Mouse (Mus musculus): Measurements from ENCODE around the gene Akna. TPM values are rescaled to one million over a fixed set of nuclear protein-coding genes. Genes with fewer than 3 reads are reported as not detected.
A peak's percentile ranks its signal among the peaks of the same experiment; 100 is the strongest.

Akna gene
- polyA plus RNA-seq, 1 experiment, result 5.6 TPM

DNA sequence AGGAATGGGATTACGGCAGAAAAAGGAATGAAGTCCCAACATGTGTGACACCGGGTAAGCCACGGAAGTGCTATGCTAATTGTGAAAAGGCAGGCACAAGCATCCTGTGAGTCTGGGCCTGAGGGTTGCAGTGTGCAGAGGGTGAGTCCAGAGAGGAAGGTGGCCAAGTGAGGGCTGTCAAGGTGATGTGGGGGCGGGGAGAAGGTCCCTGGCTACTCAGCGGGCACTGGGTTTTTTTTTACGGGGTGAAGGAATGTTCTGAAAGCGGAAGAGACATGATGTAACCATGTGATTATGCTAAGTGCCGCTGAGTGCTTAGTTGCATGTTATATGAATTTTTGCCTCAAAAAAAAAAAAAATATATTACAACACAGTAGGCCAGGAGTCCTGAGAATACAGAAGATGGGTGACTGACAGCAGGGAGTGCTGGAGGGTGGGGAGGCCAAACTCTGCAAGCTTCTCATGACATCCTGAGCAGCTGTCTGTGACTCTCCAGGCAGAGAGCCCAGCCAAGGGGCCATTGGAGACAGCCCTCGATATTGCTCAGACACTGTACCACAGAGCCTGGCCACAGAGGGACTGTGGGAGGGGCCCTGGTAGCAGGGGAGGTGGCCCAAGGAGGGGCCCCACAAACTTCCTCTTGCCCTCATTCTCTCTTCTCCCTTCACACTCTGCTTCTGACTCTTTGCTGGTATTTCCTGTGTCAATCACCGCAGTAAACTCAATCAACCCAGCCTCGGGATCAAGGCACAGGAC, 4.1 kb downstream of the Akna start:
- Histone ChIP-seq H3K4me2 (ENCODE audit: low read depth) (peak overlapping the region; percentile 90), H3K4me3 (peak overlapping the region; percentile 5), H3K27me3 (ENCODE audit: control insufficient read depth, insufficient read depth, insufficient read length) (no peaks in the 10 kb centered on the region), H3K36me3 (ENCODE audit: control insufficient read depth, insufficient read depth) (peaks cover 11% of the 10 kb centered on the region), H3ac (ENCODE audit: control insufficient read depth, insufficient read length) (no peak overlapping the region), H3K79me2 (ENCODE audit: control insufficient read depth, insufficient read depth) (peaks cover 8% of the 10 kb centered on the region)
- no peak for TF ChIP-seq MAX (IDR thresholded peaks at IDR 0.05; ENCODE audit: low read depth)
- TF ChIP-seq MYOG (IDR thresholded peaks at IDR 0.05; ENCODE audit: control insufficient read depth in 1 of 3, insufficient read depth in 1 of 3, insufficient read length in 2 of 3, low read depth in 2 of 3), result peak; percentile 7 to 87 (median 53)
- no peak for TF ChIP-seq SRF (IDR thresholded peaks at IDR 0.05; ENCODE audit: control insufficient read depth, insufficient read length, low read depth)
- TF ChIP-seq CEBPB (IDR thresholded peaks at IDR 0.05; ENCODE audit: insufficient read depth, poor library complexity, severe bottlenecking), result 0 out of 2 replicates have a peak, but pooled peaks have one; percentile 6
- peak; percentile 87 to 90 (median 89) for TF ChIP-seq MYOD1 (IDR thresholded peaks at IDR 0.05; ENCODE audit: control insufficient read depth in 1 of 3, insufficient read length in 2 of 3, low read depth in 2 of 3)
- TF ChIP-seq TCF3 (IDR thresholded peaks at IDR 0.05; ENCODE audit: insufficient read length, low read depth), result no peak
- no peak for TF ChIP-seq USF1 (IDR thresholded peaks at IDR 0.05; ENCODE audit: low read depth)
- peak; percentile 57 for TF ChIP-seq TCF12 (IDR thresholded peaks at IDR 0.05; ENCODE audit: insufficient read depth, poor library complexity, severe bottlenecking)
- TF ChIP-seq POLR2AphosphoS2 (IDR thresholded peaks at IDR 0.05; ENCODE audit: insufficient read length, low read depth), result no peak
- no peak for TF ChIP-seq E2F4 (IDR thresholded peaks at IDR 0.05; ENCODE audit: insufficient read depth)
- no peak for TF ChIP-seq REST (IDR thresholded peaks at IDR 0.05; ENCODE audit: insufficient read depth, insufficient read length)
- no peak for TF ChIP-seq POLR2A (IDR thresholded peaks at IDR 0.05; ENCODE audit: insufficient read length, low read depth)

DNA sequence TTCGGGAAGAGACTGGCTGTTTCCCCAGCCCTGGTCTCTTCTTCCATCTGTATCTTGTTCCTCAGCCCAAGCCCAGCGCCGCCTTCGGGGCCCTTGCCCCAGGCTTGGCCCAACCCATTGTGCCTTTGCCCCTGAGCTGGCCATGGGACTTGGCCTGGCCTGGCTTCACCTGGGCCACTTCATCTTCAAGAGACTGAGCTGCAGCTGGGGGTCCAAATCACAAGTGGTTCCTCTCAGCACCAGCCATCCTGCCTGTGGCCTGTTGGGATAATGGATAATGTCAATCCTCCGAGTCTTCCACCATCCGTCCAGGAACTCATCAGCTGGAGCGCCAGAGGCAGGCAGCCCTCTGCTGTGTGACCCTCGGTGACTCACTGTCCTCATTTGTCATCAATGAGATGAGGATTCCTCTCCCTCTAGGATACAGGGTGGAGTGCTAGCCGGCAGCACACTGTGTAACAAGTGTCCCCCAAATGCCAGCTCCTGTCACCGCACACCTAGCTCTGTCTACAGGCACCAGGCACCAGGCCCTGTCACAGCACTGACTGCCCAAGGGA, 5.1 kb downstream of the Akna start:
- TF ChIP-seq MYOD1 (IDR thresholded peaks at IDR 0.05; ENCODE audit: control insufficient read depth in 1 of 3, insufficient read length in 2 of 3, low read depth in 2 of 3), result no peak
- TF ChIP-seq POLR2AphosphoS2 (IDR thresholded peaks at IDR 0.05; ENCODE audit: insufficient read length, low read depth), result no peak
- TF ChIP-seq MAX (IDR thresholded peaks at IDR 0.05; ENCODE audit: low read depth), result no peak
- TF ChIP-seq TCF12 (IDR thresholded peaks at IDR 0.05; ENCODE audit: insufficient read depth, poor library complexity, severe bottlenecking), result no peak
- no peak for TF ChIP-seq MYOG (IDR thresholded peaks at IDR 0.05; ENCODE audit: control insufficient read depth in 1 of 3, insufficient read depth in 1 of 3, insufficient read length in 2 of 3, low read depth in 2 of 3)
- Histone ChIP-seq H3ac (ENCODE audit: control insufficient read depth, insufficient read length) (no peak overlapping the region), H3K27me3 (ENCODE audit: control insufficient read depth, insufficient read depth, insufficient read length) (no peaks in the 10 kb centered on the region), H3K36me3 (ENCODE audit: control insufficient read depth, insufficient read depth) (peaks cover 12% of the 10 kb centered on the region), H3K4me2 (ENCODE audit: low read depth) (no peak overlapping the region), H3K79me2 (ENCODE audit: control insufficient read depth, insufficient read depth) (peaks cover 8% of the 10 kb centered on the region), H3K4me3 (no peak overlapping the region)

DNA sequence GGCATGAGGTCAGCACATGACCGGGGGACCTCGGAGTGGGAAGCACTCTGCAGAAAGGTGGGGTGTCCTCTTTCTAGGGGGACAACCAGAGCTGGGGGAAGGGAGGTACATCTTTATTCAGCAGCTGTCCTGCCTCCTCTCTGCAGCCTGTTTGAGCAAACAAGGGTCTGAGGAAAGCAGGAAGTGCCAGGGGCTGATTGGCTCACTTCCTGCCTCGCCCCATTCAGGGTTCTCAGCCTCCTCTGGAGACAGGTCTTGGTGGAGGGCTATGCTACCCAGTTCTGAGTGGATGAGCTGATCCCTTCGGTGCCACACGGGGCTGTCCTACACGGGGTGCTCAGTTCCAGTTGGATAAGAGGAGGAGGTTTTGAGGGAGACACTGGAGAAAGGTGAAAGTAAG, 11.8 kb downstream of the Akna start:
- Histone ChIP-seq H3K36me3 (ENCODE audit: control insufficient read depth, insufficient read depth) (peaks cover 18% of the 10 kb centered on the region), H3ac (ENCODE audit: control insufficient read depth, insufficient read length) (no peak overlapping the region), H3K79me2 (ENCODE audit: control insufficient read depth, insufficient read depth) (no peaks in the 10 kb centered on the region), H3K4me2 (ENCODE audit: low read depth) (no peak overlapping the region), H3K27me3 (ENCODE audit: control insufficient read depth, insufficient read depth, insufficient read length) (no peaks in the 10 kb centered on the region), H3K4me3 (no peak overlapping the region)
- no peak for TF ChIP-seq E2F4 (IDR thresholded peaks at IDR 0.05; ENCODE audit: insufficient read depth)
- TF ChIP-seq SRF (IDR thresholded peaks at IDR 0.05; ENCODE audit: control insufficient read depth, insufficient read length, low read depth), result no peak
- no peak for TF ChIP-seq MAX (IDR thresholded peaks at IDR 0.05; ENCODE audit: low read depth)
- TF ChIP-seq REST (IDR thresholded peaks at IDR 0.05; ENCODE audit: insufficient read depth, insufficient read length), result no peak
- no peak for TF ChIP-seq POLR2AphosphoS2 (IDR thresholded peaks at IDR 0.05; ENCODE audit: insufficient read length, low read depth)
- TF ChIP-seq MYOG (IDR thresholded peaks at IDR 0.05; ENCODE audit: control insufficient read depth in 1 of 3, insufficient read depth in 1 of 3, insufficient read length in 2 of 3, low read depth in 2 of 3), result no peak
- no peak for TF ChIP-seq TCF3 (IDR thresholded peaks at IDR 0.05; ENCODE audit: insufficient read length, low read depth)
- no peak for TF ChIP-seq USF1 (IDR thresholded peaks at IDR 0.05; ENCODE audit: low read depth)
- TF ChIP-seq TCF12 (IDR thresholded peaks at IDR 0.05; ENCODE audit: insufficient read depth, poor library complexity, severe bottlenecking), result no peak
- TF ChIP-seq POLR2A (IDR thresholded peaks at IDR 0.05; ENCODE audit: insufficient read length, low read depth), result no peak
- no peak for TF ChIP-seq MYOD1 (IDR thresholded peaks at IDR 0.05; ENCODE audit: control insufficient read depth in 1 of 3, insufficient read length in 2 of 3, low read depth in 2 of 3)
- no peak for TF ChIP-seq CEBPB (IDR thresholded peaks at IDR 0.05; ENCODE audit: insufficient read depth, poor library complexity, severe bottlenecking)

DNA sequence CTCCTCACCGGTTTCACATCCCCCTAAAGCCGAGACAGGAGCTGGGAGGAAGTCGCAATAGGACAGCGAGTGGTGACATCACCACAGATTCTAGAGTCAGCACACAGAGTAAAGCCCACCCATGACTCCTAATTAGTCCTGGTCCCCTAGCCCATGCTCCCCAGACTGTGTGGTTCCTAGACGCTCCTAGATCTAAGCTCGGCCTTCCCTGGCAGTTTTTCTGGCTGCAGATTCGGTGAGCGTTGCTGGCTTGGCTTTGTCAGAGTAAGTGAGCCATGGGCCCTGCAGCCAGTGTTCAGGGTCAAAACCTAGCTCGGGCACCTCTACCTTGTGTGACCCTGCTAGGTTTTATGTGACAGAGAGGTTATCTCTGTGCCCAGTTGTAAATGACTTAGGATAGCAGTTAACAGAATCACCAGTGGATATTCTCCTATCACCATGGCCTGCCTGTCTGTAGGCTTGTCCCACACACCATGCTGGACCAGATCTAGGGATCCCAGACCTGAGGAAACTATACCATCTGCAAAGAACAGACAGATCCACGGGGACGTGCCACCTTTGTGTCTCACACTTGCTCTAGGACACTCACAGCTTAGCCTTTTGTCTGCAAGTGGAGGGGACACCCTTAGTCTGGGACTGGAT, 13.1 kb downstream of the Akna start:
- Histone ChIP-seq H3K27me3 (ENCODE audit: control insufficient read depth, insufficient read depth, insufficient read length) (no peaks in the 10 kb centered on the region), H3K4me3 (no peak overlapping the region), H3K36me3 (ENCODE audit: control insufficient read depth, insufficient read depth) (peaks cover 12% of the 10 kb centered on the region), H3K4me2 (ENCODE audit: low read depth) (no peak overlapping the region), H3K79me2 (ENCODE audit: control insufficient read depth, insufficient read depth) (no peaks in the 10 kb centered on the region), H3ac (ENCODE audit: control insufficient read depth, insufficient read length) (no peak overlapping the region)
- no peak for TF ChIP-seq CEBPB (IDR thresholded peaks at IDR 0.05; ENCODE audit: insufficient read depth, poor library complexity, severe bottlenecking)
- TF ChIP-seq E2F4 (IDR thresholded peaks at IDR 0.05; ENCODE audit: insufficient read depth), result no peak
- TF ChIP-seq POLR2AphosphoS2 (IDR thresholded peaks at IDR 0.05; ENCODE audit: insufficient read length, low read depth), result no peak
- TF ChIP-seq SRF (IDR thresholded peaks at IDR 0.05; ENCODE audit: control insufficient read depth, insufficient read length, low read depth), result no peak
- TF ChIP-seq USF1 (IDR thresholded peaks at IDR 0.05; ENCODE audit: low read depth), result no peak
- no peak for TF ChIP-seq POLR2A (IDR thresholded peaks at IDR 0.05; ENCODE audit: insufficient read length, low read depth)
- TF ChIP-seq MYOD1 (IDR thresholded peaks at IDR 0.05; ENCODE audit: control insufficient read depth in 1 of 3, insufficient read length in 2 of 3, low read depth in 2 of 3), result no peak
- no peak for TF ChIP-seq TCF12 (IDR thresholded peaks at IDR 0.05; ENCODE audit: insufficient read depth, poor library complexity, severe bottlenecking)
- TF ChIP-seq REST (IDR thresholded peaks at IDR 0.05; ENCODE audit: insufficient read depth, insufficient read length), result no peak
- TF ChIP-seq MYOG (IDR thresholded peaks at IDR 0.05; ENCODE audit: control insufficient read depth in 1 of 3, insufficient read depth in 1 of 3, insufficient read length in 2 of 3, low read depth in 2 of 3), result no peak
- no peak for TF ChIP-seq MAX (IDR thresholded peaks at IDR 0.05; ENCODE audit: low read depth)
